Mouse (Mus musculus) embryonic facial prominence, embryonic 11.5 days (tissue): ENCODE data around the gene Ddias. TPM values are rescaled to one million over a fixed set of nuclear protein-coding genes. Genes with fewer than 3 reads are reported as not detected.

Experiments
- ATAC-seq: fragments of 200-750 bp; cut with Nextera tagmentation; replicated peaks from 2 replicates; pipeline ENCODE4 v1.8.0; 2017; ENCODE audit warnings: low read depth; ENCODE audit not compliant: insufficient number of reproducible peaks, low FRiP score, low TSS enrichment
- DNase-seq: peaks from one replicate; pipeline ENCODE4 v3.0.0-alpha.2; 2015; ENCODE audit warnings: low spot score
- H3K27ac ChIP-seq: fragments of 300-500 bp; sonication (generic); replicated peaks from 2 replicates; pipeline ENCODE4 v1.5.1; 2014; ENCODE audit warnings: mild to moderate bottlenecking, low read depth, low read length, control low read depth
- H3K27me3 ChIP-seq: fragments of 300-500 bp; sonication (generic); 2 replicates; pipeline ENCODE4 v1.6.1; 2014; ENCODE audit warnings: mild to moderate bottlenecking, low read length, moderate library complexity, mixed read lengths; ENCODE audit not compliant: control insufficient read depth, insufficient read depth
- H3K36me3 ChIP-seq: fragments of 300-500 bp; sonication (generic); replicated peaks from 2 replicates; pipeline ENCODE4 v1.6.1; 2014; ENCODE audit warnings: low read depth, mild to moderate bottlenecking, low read length, moderate library complexity, mixed read lengths; ENCODE audit not compliant: control insufficient read depth, insufficient read depth
- H3K4me1 ChIP-seq: fragments of 300-500 bp; sonication (generic); 2 replicates; pipeline ENCODE4 v1.6.1; 2014; ENCODE audit warnings: low read length, mixed read lengths; ENCODE audit not compliant: control insufficient read depth, insufficient read depth
- H3K4me2 ChIP-seq: fragments of 300-500 bp; sonication (generic); 2 replicates; pipeline ENCODE4 v1.6.1; 2014; ENCODE audit warnings: low read depth, mild to moderate bottlenecking, control low read depth, low read length, moderate library complexity
- H3K4me3 ChIP-seq: fragments of 300-500 bp; sonication (generic); 2 replicates; pipeline ENCODE4 v1.5.1; 2014; ENCODE audit warnings: low read depth, low read length, control low read depth
- H3K9ac ChIP-seq: fragments of 300-500 bp; sonication (generic); replicated peaks from 2 replicates; pipeline ENCODE4 v1.6.1; 2014; ENCODE audit warnings: mild to moderate bottlenecking, control low read depth, low read length
- H3K9me3 ChIP-seq: fragments of 300-500 bp; sonication (generic); replicated peaks from 2 replicates; pipeline ENCODE4 v1.6.1; 2016; ENCODE audit warnings: mild to moderate bottlenecking, low read length, inconsistent platforms, mixed read lengths; ENCODE audit not compliant: control insufficient read depth
- WGBS: fragments of 180-500 bp; shearing (Covaris S2); extraction: QIAGEN DNeasy Blood & Tissue Kit; methylation state at CpG from one replicate; pipeline ENCODE4 v1.1.7; 2014; 5-methylcytosine and 5-hydroxymethylcytosine counted together
- polyA plus RNA-seq: library from polyadenylated mRNA; unstranded; fragments of >200 nt; fragmentation: Nextera tagmentation; extraction: Ambion mirVana; gene quantifications from 2 replicates; pipeline ENCODE4 v1.2.1, GENCODE M21; 2014

The Ddias gene
- polyA plus RNA-seq, 1 experiment from 2014 or later = 29.7 TPM

GRCm38 (mm10) chr7:92821871-92822270 lies 52.2 kb downstream of the Ddias start:
- no peak overlapping the region for H3K27ac ChIP-seq
- no peaks in the 10 kb centered on the region for H3K36me3 ChIP-seq
- no peaks in the 10 kb centered on the region; the same call in 1 of the 2 replicates for H3K4me1 ChIP-seq
- no peak overlapping the region for H3K9ac ChIP-seq
- H3K27me3 ChIP-seq = no peaks in the 10 kb centered on the region
- WGBS = 39% methylated on average over 4 of the region's 4 CpGs
- ATAC-seq (no peak), DNase-seq (no peak)
- H3K4me3 ChIP-seq = no peak overlapping the region
- H3K4me2 ChIP-seq = no peak overlapping the region
- no peaks in the 10 kb centered on the region for H3K9me3 ChIP-seq

GRCm38 (mm10) chr7:92820941-92821465 lies 53.0 kb downstream of the Ddias start:
- Histone ChIP-seq H3K9me3 (no peaks in the 10 kb centered on the region), H3K27me3 (no peaks in the 10 kb centered on the region), H3K4me3 (no peak overlapping the region), H3K4me2 (no peak overlapping the region), H3K4me1 (no peaks in the 10 kb centered on the region; the same call in 1 of the 2 replicates), H3K27ac (no peak overlapping the region), H3K36me3 (no peaks in the 10 kb centered on the region), H3K9ac (no peak overlapping the region)
- 70% methylated on average over 7 of the region's 7 CpGs for WGBS
- DNase-seq = no peak
- ATAC-seq = no peak

GRCm38 (mm10) chr7:92820410-92820809 lies 53.6 kb downstream of the Ddias start:
- Histone ChIP-seq H3K9me3 (no peaks in the 10 kb centered on the region), H3K9ac (no peak overlapping the region), H3K36me3 (no peaks in the 10 kb centered on the region), H3K27me3 (no peaks in the 10 kb centered on the region), H3K4me2 (no peak overlapping the region), H3K4me3 (no peak overlapping the region), H3K27ac (no peak overlapping the region), H3K4me1 (no peaks in the 10 kb centered on the region; the same call in 1 of the 2 replicates)
- no peak for ATAC-seq
- 86% methylated on average over 1 of the region's 1 CpGs for WGBS
- DNase-seq = no peak

GRCm38 (mm10) chr7:92819656-92820055 lies 54.4 kb downstream of the Ddias start:
- DNase-seq (no peak), ATAC-seq (no peak)
- Histone ChIP-seq H3K27me3 (no peaks in the 10 kb centered on the region), H3K9me3 (no peaks in the 10 kb centered on the region), H3K4me1 (no peaks in the 10 kb centered on the region; the same call in 1 of the 2 replicates), H3K27ac (no peak overlapping the region), H3K4me2 (no peak overlapping the region), H3K36me3 (no peaks in the 10 kb centered on the region), H3K9ac (no peak overlapping the region), H3K4me3 (no peak overlapping the region)
- 82% methylated on average over 11 of the region's 11 CpGs for WGBS

GRCm38 (mm10) chr7:92817886-92818285 lies 56.2 kb downstream of the Ddias start:
- ATAC-seq (no peak), DNase-seq (no peak)
- Histone ChIP-seq H3K9me3 (no peaks in the 10 kb centered on the region), H3K4me1 (no peaks in the 10 kb centered on the region; the same call in 1 of the 2 replicates), H3K9ac (no peak overlapping the region), H3K27me3 (no peaks in the 10 kb centered on the region), H3K27ac (no peak overlapping the region), H3K4me3 (no peak overlapping the region), H3K36me3 (no peaks in the 10 kb centered on the region), H3K4me2 (no peak overlapping the region)
- WGBS = 85% methylated on average over 9 of the region's 9 CpGs

- no peaks in the 10 kb centered on the region for H3K36me3 ChIP-seq
- no peak for ATAC-seq
Measured at GRCm38 (mm10) chr7:92817242-92817641, 56.8 kb downstream of the Ddias start.

GRCm38 (mm10) chr7:92811667-92812279 lies 62.3 kb downstream of the Ddias start:
- ATAC-seq (no peak), DNase-seq (no peak)
- H3K27ac ChIP-seq = no peak overlapping the region
- no peaks in the 10 kb centered on the region for H3K4me1 ChIP-seq
- no peaks in the 10 kb centered on the region for H3K36me3 ChIP-seq
- no peak overlapping the region for H3K9ac ChIP-seq
- H3K27me3 ChIP-seq = no peaks in the 10 kb centered on the region
- H3K4me3 ChIP-seq = no peak overlapping the region
- H3K9me3 ChIP-seq = no peaks in the 10 kb centered on the region
- 76% methylated on average over 7 of the region's 7 CpGs for WGBS
- H3K4me2 ChIP-seq = no peak overlapping the region

More at GRCm38 (mm10) chr7:92817242-92817641, 56.8 kb downstream of the Ddias start:
- H3K9me3 ChIP-seq = no peaks in the 10 kb centered on the region
- no peak overlapping the region for H3K9ac ChIP-seq
- no peaks in the 10 kb centered on the region for H3K4me1 ChIP-seq
- WGBS = 82% methylated on average over 2 of the region's 2 CpGs
- no peak overlapping the region for H3K4me2 ChIP-seq
- no peak overlapping the region for H3K4me3 ChIP-seq
- no peak overlapping the region for H3K27ac ChIP-seq
- H3K27me3 ChIP-seq = no peaks in the 10 kb centered on the region
- no peak for DNase-seq
